Mouse (Mus musculus): ENCODE results near the gene Sgf29. TPM values are rescaled to one million over a fixed set of nuclear protein-coding genes. Genes with fewer than 3 reads are reported as not detected.
"Not testable (repeated sequence)": the region's sequence is repeated elsewhere in the genome, so short reads cannot be mapped to it uniquely, and the experiment has no call there.

Gene Sgf29
- total RNA-seq, 1 experiment from 2014 or later, result 37.5 TPM

GRCm38 (mm10) chr7:126688156-126688555 lies 39.0 kb downstream of the Sgf29 start:
- DNase-seq, result not testable (repeated sequence)

GRCm38 (mm10) chr7:126689021-126689420 lies 39.9 kb downstream of the Sgf29 start:
- no peak for DNase-seq

GRCm38 (mm10) chr7:126690737-126691136 lies 41.6 kb downstream of the Sgf29 start:
- DNase-seq, result no peak

- no peak for DNase-seq
Measured at GRCm38 (mm10) chr7:126691676-126692075, 42.6 kb downstream of the Sgf29 start.

GRCm38 (mm10) chr7:126692426-126692825 lies 43.3 kb downstream of the Sgf29 start:
- DNase-seq, result no peak

- DNase-seq, result peak; percentile 81
Measured at GRCm38 (mm10) chr7:126693256-126693655, 44.1 kb downstream of the Sgf29 start.

- no peak for DNase-seq
Measured at GRCm38 (mm10) chr7:126693781-126694180, 44.7 kb downstream of the Sgf29 start.

GRCm38 (mm10) chr7:126694441-126695051 lies 45.4 kb downstream of the Sgf29 start:
- no peak for DNase-seq

GRCm38 (mm10) chr7:126695210-126695611 lies 46.1 kb downstream of the Sgf29 start, which contains the start of gene Bola2:
Bola2 (plus strand) TSS chr7:126695401.
- DNase-seq, result peak; percentile 69

GRCm38 (mm10) chr7:126695631-126696207 lies 46.6 kb downstream of the Sgf29 start, which contains the start of gene Slx1b:
Slx1b (minus strand) TSS chr7:126695784.
- peak; percentile 93 for DNase-seq

GRCm38 (mm10) chr7:126696303-126696702 lies 47.2 kb downstream of the Sgf29 start:
- no peak for DNase-seq

GRCm38 (mm10) chr7:126696886-126697285 lies 47.8 kb downstream of the Sgf29 start:
- no peak for DNase-seq

- no peak for DNase-seq
Measured at GRCm38 (mm10) chr7:126697838-126698237, 48.7 kb downstream of the Sgf29 start.

- DNase-seq, result no peak
Measured at GRCm38 (mm10) chr7:126700063-126701015, 51.2 kb downstream of the Sgf29 start.

GRCm38 (mm10) chr7:126701070-126701469 lies 52.0 kb downstream of the Sgf29 start:
- DNase-seq, result peak; percentile 90

- no peak for DNase-seq
Measured at GRCm38 (mm10) chr7:126701559-126702357, 52.6 kb downstream of the Sgf29 start.

GRCm38 (mm10) chr7:126702358-126702757 lies 53.2 kb downstream of the Sgf29 start:
- DNase-seq, result no peak

- DNase-seq, result no peak
Measured at GRCm38 (mm10) chr7:126702861-126703756, 54.0 kb downstream of the Sgf29 start.

GRCm38 (mm10) chr7:126703757-126704077 lies 54.6 kb downstream of the Sgf29 start:
- DNase-seq, result no peak

GRCm38 (mm10) chr7:126704121-126704980 lies 55.2 kb downstream of the Sgf29 start:
- peak; percentile 75 for DNase-seq
